Mouse (Mus musculus): ENCODE data around the gene Plek2. TPM values are rescaled to one million over a fixed set of nuclear protein-coding genes. Genes with fewer than 3 reads are reported as not detected.
"Not testable (repeated sequence)": the region's sequence is repeated elsewhere in the genome, so short reads cannot be mapped to it uniquely, and the experiment has no call there.

Gene Plek2
- polyA plus RNA-seq, 1 experiment from 2014 or later = 2.6 TPM

DNA sequence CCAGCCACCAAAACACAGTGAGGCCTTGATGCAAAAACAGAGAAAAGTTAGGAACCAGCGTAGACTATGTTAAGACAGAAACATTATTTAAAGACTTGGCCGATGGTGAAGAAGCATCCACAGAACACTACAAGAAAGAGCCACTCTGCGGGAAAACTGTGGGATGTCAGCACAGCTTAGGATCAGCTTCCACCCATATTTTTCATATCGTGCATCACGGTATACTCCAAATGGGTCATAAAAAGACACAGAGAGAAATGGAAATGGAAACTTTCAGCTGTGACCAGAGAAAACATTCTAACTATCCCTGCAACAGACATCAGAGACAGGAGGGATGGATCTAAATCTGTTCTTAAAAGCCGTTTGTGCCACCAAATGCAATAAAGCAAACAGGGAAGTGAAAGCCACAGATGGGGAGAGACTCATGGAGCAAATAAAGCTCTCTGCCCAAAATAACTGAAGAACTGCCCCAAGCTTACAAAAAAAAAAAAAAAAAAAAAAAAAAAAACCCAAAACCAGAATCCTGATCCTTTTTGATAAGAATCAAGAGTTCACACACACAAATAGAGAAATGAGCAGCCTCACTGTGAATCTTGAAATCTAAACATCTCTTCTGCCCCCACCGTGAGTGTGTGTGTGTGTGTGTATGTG is 16.9 kb upstream of the Plek2 start:
- H3K36me3 ChIP-seq = no peaks in the 10 kb centered on the region
- no peaks in the 10 kb centered on the region for H3K27me3 ChIP-seq (replicated peaks)
- H3K27ac ChIP-seq (replicated peaks) = no peak overlapping the region
- H3K9ac ChIP-seq (replicated peaks) = no peak overlapping the region
- no peak overlapping the region for H3K4me3 ChIP-seq (replicated peaks)
- WGBS = 90% methylated on average over 7 of the region's 7 CpGs
- H3K4me2 ChIP-seq = no peak overlapping the region
- no peak for ATAC-seq (ENCODE audit: low FRiP score)
- H3K4me1 ChIP-seq = peaks cover 9% of the 10 kb centered on the region
- no peaks in the 10 kb centered on the region for H3K9me3 ChIP-seq (replicated peaks)

DNA sequence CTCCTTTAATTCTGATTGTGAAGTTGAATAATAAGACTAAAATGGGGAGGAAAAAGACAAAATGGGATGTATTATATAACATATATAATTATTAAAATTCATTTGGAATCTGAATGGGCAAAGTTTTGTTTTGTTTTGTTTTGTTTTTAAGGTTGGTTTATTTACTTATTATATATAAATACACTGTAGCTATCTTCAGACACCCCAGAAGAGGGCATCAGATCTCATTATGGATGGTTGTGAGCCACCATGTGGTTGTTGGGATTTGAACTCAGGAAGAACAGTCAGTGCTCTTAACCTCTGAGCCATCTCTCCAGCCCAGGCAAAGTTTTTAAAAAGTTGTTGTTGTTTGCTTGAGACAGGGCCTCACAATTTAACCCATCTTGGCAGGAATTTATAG is 16.2 kb upstream of the Plek2 start:
- ATAC-seq (ENCODE audit: low FRiP score) = not testable (repeated sequence)

DNA sequence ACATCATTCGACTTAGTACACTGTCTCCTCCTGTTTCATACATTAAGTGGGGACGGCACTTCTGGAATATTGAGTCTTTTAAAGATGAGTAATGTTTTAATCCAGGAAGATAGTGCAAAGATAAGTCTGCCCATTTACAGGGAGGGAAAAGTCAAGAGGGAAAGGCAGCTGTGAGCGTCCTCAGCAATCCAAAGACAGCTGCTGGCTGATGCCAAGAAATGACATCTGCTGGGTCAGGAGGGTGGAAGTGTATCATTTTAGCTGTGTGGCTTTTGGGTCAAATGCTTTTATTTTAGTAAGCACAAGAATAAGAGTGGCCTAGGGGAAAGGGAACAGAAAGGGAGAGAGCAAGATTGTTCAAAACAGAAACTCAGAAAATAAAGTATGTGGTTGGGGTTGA is 15.3 kb upstream of the Plek2 start:
- no peak for ATAC-seq (ENCODE audit: low FRiP score)
- 85% methylated on average over 3 of the region's 3 CpGs for WGBS
- Histone ChIP-seq H3K4me1 (peaks cover 13% of the 10 kb centered on the region), H3K9ac (replicated peaks) (no peak overlapping the region), H3K36me3 (no peaks in the 10 kb centered on the region), H3K4me2 (no peak overlapping the region), H3K27ac (replicated peaks) (no peak overlapping the region), H3K9me3 (replicated peaks) (no peaks in the 10 kb centered on the region), H3K27me3 (replicated peaks) (no peaks in the 10 kb centered on the region), H3K4me3 (replicated peaks) (no peak overlapping the region)

More for the DNA sequence above, 16.2 kb upstream of the Plek2 start:
- H3K36me3 ChIP-seq; H3K27ac ChIP-seq (replicated peaks); H3K27me3 ChIP-seq (replicated peaks); H3K4me2 ChIP-seq; H3K4me3 ChIP-seq (replicated peaks); H3K9ac ChIP-seq (replicated peaks); H3K9me3 ChIP-seq (replicated peaks): not testable (repeated sequence)
- peaks cover 13% of the 10 kb centered on the region for H3K4me1 ChIP-seq

DNA sequence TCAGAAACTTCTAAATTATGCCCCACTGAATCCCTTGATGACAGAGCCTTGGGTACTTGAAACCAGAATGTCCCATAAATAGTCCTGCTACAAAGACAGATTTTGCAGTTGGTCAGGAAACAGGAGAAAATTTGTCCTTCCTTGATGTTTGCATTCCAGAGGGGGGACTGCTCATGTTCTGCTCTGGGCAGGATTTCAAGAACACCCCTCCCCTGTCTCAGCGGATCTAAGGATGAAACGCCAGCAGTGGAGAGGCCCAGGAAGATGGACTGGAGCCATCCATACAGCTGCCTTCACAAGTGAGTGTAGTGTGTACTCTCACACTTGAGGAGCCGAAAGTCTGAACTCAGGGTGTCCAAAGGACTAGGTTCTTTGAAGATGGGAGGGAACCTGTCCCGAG is 14.7 kb upstream of the Plek2 start:
- no peak for ATAC-seq (ENCODE audit: low FRiP score)

DNA sequence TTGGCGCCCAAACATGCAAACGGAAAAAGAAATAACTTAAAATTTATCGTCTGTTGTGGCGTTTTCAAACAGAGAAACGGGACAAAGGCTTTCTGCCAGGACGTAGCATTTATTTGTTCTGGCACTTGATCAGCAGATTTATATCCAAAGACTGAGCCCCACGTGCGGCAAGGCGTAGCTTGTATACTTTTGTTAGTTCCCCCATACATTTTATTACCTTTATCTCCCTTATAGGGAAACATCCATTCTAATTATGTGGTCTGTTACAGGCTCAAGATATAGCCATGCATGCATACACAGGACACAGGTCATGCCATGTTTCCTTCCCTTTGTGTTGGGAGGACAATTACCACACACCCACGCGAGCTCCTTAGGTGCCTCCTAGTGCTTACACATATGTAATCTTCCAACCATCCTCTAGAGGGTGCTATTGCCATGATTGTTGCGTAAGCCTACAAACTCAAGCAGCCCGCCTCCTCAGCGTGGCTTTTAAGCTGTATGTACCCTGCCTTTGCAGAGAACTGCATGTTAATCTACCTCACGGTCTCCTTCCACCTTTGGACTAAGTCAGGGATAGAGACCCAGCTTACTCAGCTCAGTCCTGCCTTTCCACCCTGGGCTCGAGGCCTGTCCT is 12.4 kb upstream of the Plek2 start:
- H3K36me3 ChIP-seq = no peaks in the 10 kb centered on the region
- H3K4me2 ChIP-seq = peak overlapping the region; percentile 52
- peaks cover 2% of the 10 kb centered on the region; the same call in 1 of the 2 replicates for H3K27me3 ChIP-seq (replicated peaks)
- H3K4me1 ChIP-seq = peaks cover 13% of the 10 kb centered on the region
- no peaks in the 10 kb centered on the region for H3K9me3 ChIP-seq (replicated peaks)
- no peak overlapping the region for H3K9ac ChIP-seq (replicated peaks)
- no peak overlapping the region for H3K27ac ChIP-seq (replicated peaks)
- 24% methylated on average over 16 of the region's 16 CpGs for WGBS
- H3K4me3 ChIP-seq (replicated peaks) = no peak overlapping the region; the same call in 1 of the 2 replicates
- peak; percentile 79 for ATAC-seq (ENCODE audit: low FRiP score)

More for the DNA sequence above, 14.7 kb upstream of the Plek2 start:
- Histone ChIP-seq H3K4me1 (peaks cover 13% of the 10 kb centered on the region), H3K36me3 (no peaks in the 10 kb centered on the region), H3K27me3 (replicated peaks) (no peaks in the 10 kb centered on the region), H3K27ac (replicated peaks) (no peak overlapping the region), H3K9me3 (replicated peaks) (no peaks in the 10 kb centered on the region), H3K9ac (replicated peaks) (no peak overlapping the region), H3K4me2 (no peak overlapping the region), H3K4me3 (replicated peaks) (no peak overlapping the region)
- WGBS = 79% methylated on average over 4 of the region's 4 CpGs

DNA sequence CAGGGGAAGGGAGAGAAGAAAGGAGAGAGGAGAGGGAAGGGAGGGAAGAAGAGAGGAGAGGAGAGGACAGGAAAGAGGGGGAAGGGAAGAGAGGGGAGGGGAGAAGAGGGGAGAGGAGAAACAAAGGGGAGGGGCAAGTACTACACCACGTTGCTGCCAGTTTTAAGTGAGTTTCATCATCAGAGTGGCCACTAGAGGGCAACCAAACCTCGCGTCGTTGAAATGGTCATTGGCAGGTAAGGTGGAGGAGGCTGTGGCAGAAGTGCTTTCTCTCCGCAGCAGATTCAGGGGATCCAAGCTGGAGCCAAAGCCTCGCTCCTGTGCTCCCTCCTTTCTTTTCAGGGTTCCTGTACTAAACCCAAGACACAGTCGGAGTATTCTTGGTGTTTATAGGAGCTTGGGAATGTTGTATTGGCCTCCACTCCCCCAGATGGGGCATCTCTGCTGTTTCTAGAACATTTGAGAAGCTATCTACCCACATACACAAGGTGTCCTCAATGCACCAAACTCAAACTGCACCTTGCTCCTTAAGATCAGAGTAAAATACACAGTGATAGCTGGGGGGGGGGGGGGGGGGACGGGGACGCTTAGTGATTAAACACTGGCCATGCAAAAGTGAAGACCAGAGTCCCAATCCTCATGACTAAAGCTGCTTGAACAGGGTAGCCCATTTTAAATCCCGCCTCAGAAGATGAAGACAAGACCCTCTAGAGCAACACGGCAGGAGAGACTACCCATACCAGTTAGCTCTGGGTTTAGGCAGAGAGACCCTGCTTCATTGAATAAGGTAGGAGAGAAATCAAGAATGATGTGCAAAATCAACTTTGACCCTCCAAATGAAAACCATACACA is 11.7 kb upstream of the Plek2 start:
- H3K27ac ChIP-seq (replicated peaks) = no peak overlapping the region
- 11% methylated on average over 10 of the region's 11 CpGs for WGBS
- peak overlapping the region; percentile 23 for H3K4me3 ChIP-seq (replicated peaks)
- H3K4me2 ChIP-seq = peak overlapping the region; percentile 52
- no peaks in the 10 kb centered on the region for H3K36me3 ChIP-seq
- H3K27me3 ChIP-seq (replicated peaks) = peaks cover 9% of the 10 kb centered on the region; the same call in 1 of the 2 replicates
- peak; percentile 84 for ATAC-seq (ENCODE audit: low FRiP score)
- no peaks in the 10 kb centered on the region for H3K9me3 ChIP-seq (replicated peaks)
- peaks cover 13% of the 10 kb centered on the region for H3K4me1 ChIP-seq
- H3K9ac ChIP-seq (replicated peaks) = 0 out of 2 replicates have a peak overlapping the region, but pooled peaks have one; percentile 34

DNA sequence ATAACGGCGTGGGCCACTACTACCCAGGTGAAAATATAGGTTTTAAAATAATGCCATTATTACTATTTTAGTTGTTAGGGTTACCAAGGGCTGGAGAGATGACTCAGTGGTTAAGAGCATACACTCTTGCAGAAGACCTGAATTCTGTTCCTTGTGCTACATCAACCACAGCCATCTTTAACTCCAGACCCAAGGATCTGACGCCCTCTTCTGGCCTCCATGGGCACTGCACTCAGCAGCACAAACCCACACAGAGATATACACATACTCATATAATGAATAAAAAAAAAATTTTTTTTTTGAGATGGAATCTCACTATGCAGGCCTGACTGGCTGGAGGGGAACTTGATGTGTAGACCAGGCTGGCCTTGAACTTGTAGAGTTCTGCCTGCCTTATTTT is 9.5 kb upstream of the Plek2 start:
- WGBS = 88% methylated on average over 3 of the region's 3 CpGs
- H3K9ac ChIP-seq (replicated peaks) = no peak overlapping the region
- H3K27me3 ChIP-seq (replicated peaks) = peaks cover 26% of the 10 kb centered on the region
- no peaks in the 10 kb centered on the region for H3K9me3 ChIP-seq (replicated peaks)
- H3K36me3 ChIP-seq = no peaks in the 10 kb centered on the region
- no peak for ATAC-seq (ENCODE audit: low FRiP score)
- no peak overlapping the region for H3K4me2 ChIP-seq
- peaks cover 23% of the 10 kb centered on the region for H3K4me1 ChIP-seq
- no peak overlapping the region for H3K4me3 ChIP-seq (replicated peaks)
- no peak overlapping the region for H3K27ac ChIP-seq (replicated peaks)

DNA sequence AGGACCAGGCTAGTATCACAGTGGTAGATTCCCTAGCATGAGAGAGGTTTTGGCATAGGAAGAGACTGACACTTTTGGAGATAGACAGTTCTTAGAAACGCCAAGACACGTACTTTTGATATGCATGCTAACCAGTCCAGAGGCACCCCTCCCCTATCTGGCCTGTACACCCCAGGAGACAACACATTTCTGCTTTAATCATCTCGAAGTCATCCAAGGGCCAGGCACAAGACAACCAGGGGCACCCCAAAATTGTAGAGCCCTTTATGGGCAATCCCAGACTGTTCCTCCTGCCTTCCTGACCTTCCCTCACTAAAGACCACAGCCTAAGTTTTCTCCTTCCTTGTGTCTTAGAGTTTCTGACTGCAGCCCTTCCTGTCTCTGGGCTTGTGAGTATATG is 8.8 kb upstream of the Plek2 start:
- Histone ChIP-seq H3K36me3 (no peaks in the 10 kb centered on the region), H3K4me2 (no peak overlapping the region), H3K27me3 (replicated peaks) (peaks cover 33% of the 10 kb centered on the region), H3K4me1 (peaks cover 28% of the 10 kb centered on the region), H3K4me3 (replicated peaks) (no peak overlapping the region), H3K9me3 (replicated peaks) (no peaks in the 10 kb centered on the region), H3K9ac (replicated peaks) (no peak overlapping the region), H3K27ac (replicated peaks) (no peak overlapping the region)
- no peak for ATAC-seq (ENCODE audit: low FRiP score)
- WGBS = 83% methylated on average over 3 of the region's 3 CpGs

DNA sequence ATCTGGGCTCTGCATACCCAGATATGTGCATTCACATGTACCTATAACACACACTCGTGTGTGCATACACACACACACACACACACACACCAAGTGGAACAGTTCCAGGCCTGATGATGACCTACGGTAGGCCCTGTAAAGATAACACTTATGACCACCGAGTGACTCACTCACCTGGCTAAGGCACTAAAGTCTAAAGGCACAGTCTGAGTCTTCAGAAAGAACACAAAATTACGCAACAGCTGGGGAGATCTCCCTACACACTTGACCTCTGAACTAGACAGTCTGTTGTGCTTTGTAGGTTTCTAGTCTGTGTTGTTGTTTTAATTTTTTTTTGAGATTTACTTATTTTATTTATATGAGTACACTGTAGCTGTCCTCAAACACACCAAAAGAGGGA is 7.7 kb upstream of the Plek2 start:
- no peak overlapping the region for H3K27ac ChIP-seq (replicated peaks)
- no peak overlapping the region for H3K4me2 ChIP-seq
- ATAC-seq (ENCODE audit: low FRiP score) = no peak
- H3K9me3 ChIP-seq (replicated peaks) = no peaks in the 10 kb centered on the region
- no peak overlapping the region for H3K4me3 ChIP-seq (replicated peaks)
- no peaks in the 10 kb centered on the region for H3K36me3 ChIP-seq
- WGBS = 85% methylated on average over 4 of the region's 4 CpGs
- no peak overlapping the region for H3K9ac ChIP-seq (replicated peaks)
- H3K27me3 ChIP-seq (replicated peaks) = peaks cover 42% of the 10 kb centered on the region
- peaks cover 27% of the 10 kb centered on the region for H3K4me1 ChIP-seq

DNA sequence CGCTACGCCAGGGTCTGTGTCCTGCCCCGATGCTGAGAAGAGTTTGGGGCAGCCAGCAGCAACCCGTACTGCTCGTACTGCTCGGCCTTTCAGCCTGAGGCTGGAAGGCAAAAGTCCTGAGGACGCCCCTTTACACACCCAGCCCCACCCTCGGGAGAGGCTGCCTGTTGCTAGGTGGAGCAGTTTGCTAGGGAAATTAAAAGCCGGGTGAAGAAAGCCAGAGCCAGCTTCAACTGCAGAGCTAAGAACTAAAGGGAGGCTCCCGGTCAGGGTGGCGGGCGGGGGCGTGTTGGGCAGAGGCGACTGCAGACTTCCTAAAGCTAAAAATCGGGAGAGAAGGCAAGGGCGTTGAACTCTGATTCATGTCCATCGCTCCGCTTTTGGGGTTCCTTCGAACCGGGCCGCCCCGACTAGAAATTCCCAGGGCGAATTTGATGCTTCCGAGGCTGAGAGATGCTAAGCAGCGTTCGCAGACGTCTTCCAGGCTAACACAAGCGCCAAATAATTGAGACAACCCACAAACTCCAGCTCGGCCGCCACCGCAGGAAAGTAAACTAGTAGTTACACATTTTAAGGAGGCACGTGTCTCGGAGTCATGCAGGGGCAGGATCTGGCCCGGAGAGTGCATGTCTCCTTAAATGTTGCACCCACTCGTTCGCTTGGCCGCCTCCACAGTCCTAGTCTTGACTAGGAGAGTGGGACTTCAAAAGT is 5.1 kb upstream of the Plek2 start:
- peaks cover 63% of the 10 kb centered on the region for H3K27me3 ChIP-seq (replicated peaks)
- 2% methylated on average over 37 of the region's 37 CpGs for WGBS
- H3K9me3 ChIP-seq (replicated peaks) = no peaks in the 10 kb centered on the region
- no peaks in the 10 kb centered on the region for H3K36me3 ChIP-seq
- peak overlapping the region; percentile 63 for H3K4me2 ChIP-seq
- ATAC-seq (ENCODE audit: low FRiP score) = no peak
- no peak overlapping the region for H3K27ac ChIP-seq (replicated peaks)
- peak overlapping the region; percentile 33 for H3K4me3 ChIP-seq (replicated peaks)
- H3K9ac ChIP-seq (replicated peaks) = peak overlapping the region; percentile 26; the same call in 1 of the 2 replicates
- peaks cover 17% of the 10 kb centered on the region for H3K4me1 ChIP-seq

DNA sequence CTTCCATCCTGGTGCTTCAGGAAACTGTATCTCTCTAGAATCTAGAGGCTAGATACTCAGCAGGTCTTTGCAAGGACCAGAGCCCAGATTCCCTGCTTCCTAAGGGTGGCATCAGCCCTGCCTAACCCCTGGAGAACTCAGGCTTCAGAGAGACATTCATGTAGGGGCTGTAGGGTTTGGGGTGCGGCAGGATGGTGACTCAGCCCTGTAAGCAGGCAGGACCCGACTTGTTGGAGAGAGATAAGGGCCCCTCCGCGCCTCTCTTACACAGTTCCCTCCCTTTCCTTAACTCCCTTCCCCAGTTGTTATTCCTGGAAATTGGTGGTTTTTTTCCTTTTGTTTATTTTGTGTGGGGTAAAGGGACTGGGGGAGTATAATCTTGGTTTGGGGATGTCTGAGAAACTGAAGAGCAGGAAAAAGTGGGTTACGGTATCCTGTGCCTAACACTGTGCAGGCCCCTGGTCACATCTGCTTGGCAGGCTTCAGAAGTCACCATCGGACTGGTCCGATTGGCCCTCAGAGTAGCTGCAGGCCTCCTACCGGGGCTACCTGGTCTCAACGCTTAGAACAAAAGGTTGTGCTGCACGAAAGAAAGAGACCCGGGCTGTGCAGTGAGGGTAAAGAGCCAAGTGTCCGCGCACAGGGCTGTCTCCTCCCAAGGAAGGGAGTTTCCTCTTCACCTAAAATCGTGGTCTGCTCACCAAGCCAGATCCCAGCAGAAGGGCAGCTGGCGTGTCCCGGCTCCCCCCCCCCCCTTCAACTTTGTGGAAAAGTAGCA is 4.1 kb upstream of the Plek2 start:
- H3K9me3 ChIP-seq (replicated peaks) = no peaks in the 10 kb centered on the region
- ATAC-seq (ENCODE audit: low FRiP score) = no peak
- H3K4me2 ChIP-seq = peak overlapping the region; percentile 63
- peak overlapping the region; percentile 26; the same call in 1 of the 2 replicates for H3K9ac ChIP-seq (replicated peaks)
- peaks cover 20% of the 10 kb centered on the region for H3K4me1 ChIP-seq
- WGBS = 15% methylated on average over 16 of the region's 16 CpGs
- peaks cover 67% of the 10 kb centered on the region for H3K27me3 ChIP-seq (replicated peaks)
- peak overlapping the region; percentile 33 for H3K4me3 ChIP-seq (replicated peaks)
- H3K36me3 ChIP-seq = no peaks in the 10 kb centered on the region
- no peak overlapping the region for H3K27ac ChIP-seq (replicated peaks)

All from neural tube, embryonic 15.5 days (tissue).